Mouse (Mus musculus): ENCODE measurements at regions not wholly inside any gene's neighbourhood (a gene's known extent, or its start where the extent isn't known, plus 50 kb on each side); places are given as distances from the start of the nearest gene placed in this dataset.

DNA sequence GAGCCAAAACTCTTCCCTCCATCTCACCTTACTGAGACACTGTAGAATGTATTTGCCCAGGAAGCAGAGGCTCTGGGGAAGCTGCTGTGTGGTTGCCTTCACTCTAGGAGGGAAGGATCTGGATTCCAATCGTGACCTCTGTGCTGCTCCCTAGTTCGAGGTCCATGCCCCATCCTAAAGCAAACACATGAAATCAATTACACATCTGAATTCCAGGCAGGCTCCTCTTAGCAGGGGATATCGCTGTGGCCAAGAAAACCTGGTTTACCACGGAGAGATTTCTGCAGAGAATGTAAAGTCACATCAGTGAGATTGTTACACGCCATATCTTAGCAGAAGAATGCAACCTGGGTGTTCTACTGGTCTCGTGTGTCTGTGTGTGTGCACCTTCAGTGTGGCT lies 61.0 kb upstream of the Intu start:
- no peak for TF ChIP-seq POLR2A (IDR thresholded peaks at IDR 0.05; ENCODE audit: insufficient read depth, low read length)
- no peak for TF ChIP-seq CTCF (IDR thresholded peaks at IDR 0.05; ENCODE audit: low read depth, low read length)
- TF ChIP-seq EP300 (IDR thresholded peaks at IDR 0.05; ENCODE audit: insufficient read depth, low read depth, low read length) = no peak
